Mouse (Mus musculus) CH12.LX (cell line): ENCODE data around the gene Stra8. TPM values are rescaled to one million over a fixed set of nuclear protein-coding genes. Genes with fewer than 3 reads are reported as not detected.

Experiments used
- DNase-seq: peaks from one replicate; pipeline ENCODE4 v3.0.0-alpha.2; 2013; ENCODE audit errors: extremely low read depth
- H3K27ac ChIP-seq: 2 replicates; pipeline ENCODE4 v1.5.1; 2012; ENCODE audit warnings: low read depth, mild to moderate bottlenecking, control low read depth, moderate library complexity; ENCODE audit not compliant: insufficient read depth
- H3K27me3 ChIP-seq: replicated peaks from 2 replicates; pipeline ENCODE3; 2012; ENCODE audit warnings: inconsistent platforms
- H3K36me3 ChIP-seq, 2 experiments: replicated peaks in 1 of 2; 2 replicates each; pipeline versions ENCODE3 to v1.6.1; 2012; ENCODE audit warnings: inconsistent platforms in 1 of 2, low read length in 1 of 2, mild to moderate bottlenecking in 1 of 2, mixed read lengths in 1 of 2, moderate library complexity in 1 of 2; ENCODE audit not compliant: control insufficient read depth in 1 of 2, insufficient read depth in 1 of 2
- H3K4me1 ChIP-seq, 2 experiments: 2 replicates each; pipeline ENCODE4 v1.6.1; 2012; ENCODE audit warnings: inconsistent platforms in 1 of 2, moderate library complexity in 1 of 2; ENCODE audit not compliant: insufficient read depth in 2 of 2, control insufficient read depth in 1 of 2
- H3K4me2 ChIP-seq: 2 replicates; pipeline ENCODE4 v1.6.1; 2012; ENCODE audit warnings: low read depth, mild to moderate bottlenecking, control low read depth; ENCODE audit not compliant: poor library complexity, insufficient read depth, severe bottlenecking
- H3K4me3 ChIP-seq, 3 experiments: fragments of 150-350 bp in 1 of 3; sonication (generic) in 1 of 3; replicated peaks in 1 of 3; 2 replicates each; pipeline versions ENCODE3 to v1.5.1; 2011 to 2012; ENCODE audit warnings: low read depth in 2 of 3, low read length in 2 of 3, mild to moderate bottlenecking in 2 of 3, moderate library complexity in 2 of 3, control low read depth in 1 of 3, improper control_type of control experiment in 1 of 3, inconsistent platforms in 1 of 3, mixed read lengths in 1 of 3; ENCODE audit not compliant: poor library complexity in 1 of 3
- H3K79me2 ChIP-seq: replicated peaks from 2 replicates; pipeline ENCODE4 v1.6.1; 2012; ENCODE audit warnings: mild to moderate bottlenecking, moderate library complexity; ENCODE audit not compliant: control insufficient read depth, poor library complexity, insufficient read depth, severe bottlenecking; ENCODE audit errors: extremely low read depth
- H3K9ac ChIP-seq: 2 replicates; pipeline ENCODE4 v1.6.1; 2012; ENCODE audit warnings: low read depth, mild to moderate bottlenecking, control low read depth, moderate library complexity; ENCODE audit not compliant: insufficient read depth
- H3K9me3 ChIP-seq: replicated peaks from 2 replicates; pipeline ENCODE3; 2012; ENCODE audit warnings: low read length, inconsistent platforms, mixed read lengths
- BHLHE40 ChIP-seq: IDR thresholded peaks from 2 replicates; pipeline ENCODE4 v1.6.1; 2011; ENCODE audit warnings: mild to moderate bottlenecking, low read depth, low read length, improper control_type of control experiment
- CHD1 ChIP-seq: IDR thresholded peaks from 2 replicates; pipeline ENCODE4 v1.6.1; 2012; ENCODE audit warnings: low read depth, low read length, improper control_type of control experiment, inconsistent platforms
- CHD2 ChIP-seq: IDR thresholded peaks from 2 replicates; pipeline ENCODE4 v1.6.1; 2011; ENCODE audit warnings: low read length, improper control_type of control experiment
- CTCF ChIP-seq, 2 experiments: IDR thresholded peaks in 1 of 2; conservative IDR thresholded peaks in 1 of 2; 2 replicates each; pipeline ENCODE4 v1.5.1; 2011 to 2012; ENCODE audit warnings: low read depth in 2 of 2, low read length in 2 of 2, improper control_type of control experiment in 1 of 2, inconsistent platforms in 1 of 2, mild to moderate bottlenecking in 1 of 2, moderate library complexity in 1 of 2
- E2F4 ChIP-seq: IDR thresholded peaks from 2 replicates; pipeline ENCODE4 v1.6.1; 2011; ENCODE audit warnings: low read depth, low read length, improper control_type of control experiment; ENCODE audit not compliant: insufficient replicate concordance
- ELF1 ChIP-seq: IDR thresholded peaks from 2 replicates; pipeline ENCODE4 v1.6.1; 2014; ENCODE audit warnings: low read depth, mild to moderate bottlenecking, inconsistent platforms, low read length, improper control_type of control experiment
- EP300 ChIP-seq: IDR thresholded peaks from 2 replicates; pipeline ENCODE4 v1.6.1; 2011; ENCODE audit warnings: low read length, improper control_type of control experiment
- GABPA ChIP-seq: IDR thresholded peaks from 2 replicates; pipeline ENCODE4 v1.6.1; 2012; ENCODE audit warnings: low read depth, low read length, improper control_type of control experiment, inconsistent platforms; ENCODE audit not compliant: insufficient replicate concordance
- JUN ChIP-seq: IDR thresholded peaks from 2 replicates; pipeline ENCODE4 v1.6.1; 2011; ENCODE audit warnings: low read depth, mild to moderate bottlenecking, low read length, improper control_type of control experiment, moderate library complexity; ENCODE audit not compliant: insufficient read depth
- JUND ChIP-seq: conservative IDR thresholded peaks from 2 replicates; pipeline ENCODE4 v1.6.1; 2011; ENCODE audit warnings: low read depth, low read length, improper control_type of control experiment
- MAX ChIP-seq: IDR thresholded peaks from 2 replicates; pipeline ENCODE4 v1.6.1; 2011; ENCODE audit warnings: low read length, improper control_type of control experiment
- MAZ ChIP-seq: IDR thresholded peaks from 2 replicates; pipeline ENCODE4 v1.6.1; 2012; ENCODE audit warnings: low read depth, mild to moderate bottlenecking, inconsistent platforms, low read length, improper control_type of control experiment, moderate library complexity
- MXI1 ChIP-seq: IDR thresholded peaks from 2 replicates; pipeline ENCODE4 v1.6.1; 2011; ENCODE audit warnings: mild to moderate bottlenecking, low read depth, low read length, improper control_type of control experiment
- MYC ChIP-seq: IDR thresholded peaks from 2 replicates; pipeline ENCODE4 v1.6.1; 2011; ENCODE audit warnings: low read depth, mild to moderate bottlenecking, improper control_type of control experiment, low read length
- NELFE ChIP-seq: IDR thresholded peaks from 2 replicates; pipeline ENCODE4 v1.6.1; 2011; ENCODE audit warnings: low read depth, low read length, improper control_type of control experiment
- NRF1 ChIP-seq: IDR thresholded peaks from 2 replicates; pipeline ENCODE4 v1.6.1; 2014; ENCODE audit warnings: low read depth, mild to moderate bottlenecking, inconsistent platforms, low read length, improper control_type of control experiment, moderate library complexity
- SMC3 ChIP-seq: IDR thresholded peaks from 2 replicates; pipeline ENCODE4 v1.6.1; 2011; ENCODE audit warnings: low read depth, low read length, improper control_type of control experiment
- TBP ChIP-seq: conservative IDR thresholded peaks from 2 replicates; pipeline ENCODE4 v1.6.1; 2011; ENCODE audit warnings: low read depth, low read length, improper control_type of control experiment
- TCF12 ChIP-seq: IDR thresholded peaks from 2 replicates; pipeline ENCODE4 v1.6.1; 2014; ENCODE audit warnings: low read depth, mild to moderate bottlenecking, inconsistent platforms, low read length, improper control_type of control experiment
- USF1 ChIP-seq: IDR thresholded peaks from 2 replicates; pipeline ENCODE4 v1.6.1; 2014; ENCODE audit warnings: low read depth, mild to moderate bottlenecking, inconsistent platforms, low read length, improper control_type of control experiment
- USF2 ChIP-seq: conservative IDR thresholded peaks from 2 replicates; pipeline ENCODE4 v1.6.1; 2011; ENCODE audit warnings: low read depth, low read length, improper control_type of control experiment
- ZC3H11A ChIP-seq: IDR thresholded peaks from 2 replicates; pipeline ENCODE4 v1.6.1; 2012; ENCODE audit warnings: low read depth, mild to moderate bottlenecking, inconsistent platforms, low read length, improper control_type of control experiment
- ZMIZ1 ChIP-seq: IDR thresholded peaks from 2 replicates; pipeline ENCODE4 v1.6.1; 2012; ENCODE audit warnings: low read depth, mild to moderate bottlenecking, inconsistent platforms, low read length, improper control_type of control experiment
- dilution Hi-C: fragments of 300-500 bp; cut with MboI; formaldehyde crosslinking; loops from 2 replicates; pipeline ENCODE4 v1.14.3; 2020; ENCODE audit warnings: low sequenced_read_pairs; ENCODE audit not compliant: extremely low pct_unique_long_range_greater_than_20kb, extremely low pct_ligation_motif_present
- in situ Hi-C: fragments of 300-500 bp; cut with MboI; formaldehyde crosslinking; loops from 3 replicates; pipeline ENCODE4 v1.14.3; 2019; ENCODE audit warnings: low sequenced_read_pairs, low pct_ligation_motif_present, low pct_unique_long_range_greater_than_20kb, mixed read lengths
- polyA plus RNA-seq: library from polyadenylated mRNA; unstranded; fragments of >175 nt; gene quantifications from 2 replicates; pipeline ENCODE4 v1.2.1, GENCODE M21; 2012; ENCODE audit warnings: low read depth; ENCODE audit not compliant: insufficient read length
- total RNA-seq, 2 experiments: library from RNA; depleted of rRNA; stranded (reverse); fragments of 300-350 nt in 1 of 2; fragments of >200 nt in 1 of 2; gene quantifications; 2 replicates each; pipeline ENCODE4 v1.2.3; 2012 to 2014

The Stra8 gene
- total and polyA plus RNA-seq, 3 experiments = 0.08 to 0.77 TPM; not detected in 1

- dilution Hi-C loops (no loop called here), in situ Hi-C loops (loop anchor here (5.0 kb wide), 1 partner anchor 33 kb away; no protein-coding TSS in a partner anchor)
- no peaks in the 10 kb centered on the region for H3K9me3 ChIP-seq
- H3K4me2 ChIP-seq = no peak overlapping the region
- H3K36me3 ChIP-seq = peaks cover 79 to 93% of the 10 kb centered on the region in 2 experiments
- no peaks in the 10 kb centered on the region for H3K79me2 ChIP-seq
- TF ChIP-seq BHLHE40 (no peak), E2F4 (no peak), JUND (no peak), EP300 (no peak), USF1 (no peak), TBP (no peak), ZMIZ1 (no peak), CTCF (conservative IDR thresholded peaks at IDR 0.05 in 1 of 2, IDR thresholded peaks at IDR 0.05 in 1 of 2; ENCODE audit: low read depth in 2 of 2, low read length in 2 of 2) (no peak), USF2 (no peak), NRF1 (no peak)
- no peaks in the 10 kb centered on the region for H3K27me3 ChIP-seq
- no peak for DNase-seq
- no peak overlapping the region for H3K4me3 ChIP-seq
- no peak overlapping the region for H3K27ac ChIP-seq
- H3K4me1 ChIP-seq = no peaks in the 10 kb centered on the region
- no peak overlapping the region for H3K9ac ChIP-seq
Measured at GRCm38 (mm10) chr6:34884724-34885123, 35.2 kb upstream of the Stra8 start.

GRCm38 (mm10) chr6:34887131-34887850 is 32.7 kb upstream of the Stra8 start:
- Histone ChIP-seq H3K27ac (no peak overlapping the region), H3K79me2 (no peaks in the 10 kb centered on the region), H3K9ac (no peak overlapping the region), H3K27me3 (no peaks in the 10 kb centered on the region), H3K4me2 (no peak overlapping the region), H3K4me1 (no peaks in the 10 kb centered on the region), H3K4me3 (no peak overlapping the region), H3K36me3 (peaks cover 80 to 92% of the 10 kb centered on the region in 2 experiments), H3K9me3 (no peaks in the 10 kb centered on the region)
- in situ Hi-C loops = no loop called here
- DNase-seq = no peak
- dilution Hi-C loops = no loop called here
- TF ChIP-seq CHD2 (no peak), MXI1 (no peak), TCF12 (no peak), NELFE (no peak), USF2 (no peak), NRF1 (no peak), USF1 (no peak), MAX (no peak), BHLHE40 (no peak), JUN (no peak), ZC3H11A (no peak), TBP (no peak), GABPA (no peak), ZMIZ1 (no peak), MAZ (no peak), ELF1 (no peak), MYC (no peak), E2F4 (no peak), CHD1 (no peak), SMC3 (no peak)
